Mouse (Mus musculus) stomach, embryonic 16.5 days (tissue): ENCODE measurements at regions not wholly inside any gene's neighbourhood (a gene's known extent, or its start where the extent isn't known, plus 50 kb on each side); places are given as distances from the start of the nearest gene placed in this dataset.

Source experiments
- ATAC-seq: fragments of 200-750 bp; cut with Nextera tagmentation; 2 replicates; pipeline ENCODE4 v1.8.0; 2017; ENCODE audit warnings: moderate number of reproducible peaks, moderate TSS enrichment; ENCODE audit not compliant: insufficient read depth, low FRiP score
- H3K27ac ChIP-seq: fragments of 300-500 bp; sonication (generic); 2 replicates; pipeline ENCODE4 v1.5.1; 2014; ENCODE audit warnings: low read length
- H3K27me3 ChIP-seq: fragments of 300-500 bp; sonication (generic); 2 replicates; pipeline ENCODE4 v1.6.1; 2014; ENCODE audit warnings: low read length, control low read depth, mixed read lengths; ENCODE audit not compliant: control insufficient read depth, insufficient read depth
- H3K36me3 ChIP-seq: fragments of 300-500 bp; sonication (generic); 2 replicates; pipeline ENCODE4 v1.6.1; 2014; ENCODE audit warnings: low read length; ENCODE audit not compliant: control insufficient read depth, insufficient read depth
- H3K4me1 ChIP-seq: fragments of 300-500 bp; sonication (generic); 2 replicates; pipeline ENCODE4 v1.6.1; 2014; ENCODE audit warnings: low read length, control low read depth, mixed read lengths; ENCODE audit not compliant: control insufficient read depth, insufficient read depth
- H3K4me2 ChIP-seq: fragments of 300-500 bp; sonication (generic); 2 replicates; pipeline ENCODE4 v1.6.1; 2014; ENCODE audit warnings: low read depth, low read length, mixed read lengths
- H3K4me3 ChIP-seq: fragments of 300-500 bp; sonication (generic); replicated peaks from 2 replicates; pipeline ENCODE4 v1.5.1; 2014; ENCODE audit warnings: mild to moderate bottlenecking, low read length
- H3K9ac ChIP-seq: fragments of 300-500 bp; sonication (generic); 2 replicates; pipeline ENCODE4 v1.6.1; 2014; ENCODE audit warnings: low read length
- H3K9me3 ChIP-seq: fragments of 300-500 bp; sonication (generic); replicated peaks from 2 replicates; pipeline ENCODE4 v1.6.1; 2016; ENCODE audit warnings: low read length, control low read depth; ENCODE audit not compliant: control insufficient read depth
- WGBS: fragments of 180-500 bp; shearing (Covaris S2); extraction: QIAGEN DNeasy Blood & Tissue Kit; methylation state at CpG from one replicate; pipeline ENCODE4 v1.1.7; 2014; 5-methylcytosine and 5-hydroxymethylcytosine counted together

- ATAC-seq: no peak
- H3K27ac ChIP-seq: no peak overlapping the region
- no peaks in the 10 kb centered on the region for H3K36me3 ChIP-seq
- H3K4me1 ChIP-seq: no peaks in the 10 kb centered on the region
- no peak overlapping the region for H3K4me2 ChIP-seq
- H3K9me3 ChIP-seq: no peaks in the 10 kb centered on the region
- no peaks in the 10 kb centered on the region for H3K27me3 ChIP-seq
- H3K9ac ChIP-seq: no peak overlapping the region
- H3K4me3 ChIP-seq: no peak overlapping the region
- 42% methylated on average over 6 of the region's 6 CpGs for WGBS
Measured at GRCm38 (mm10) chr16:39102151-39102550, 209.7 kb downstream of the Igsf11 start.

DNA sequence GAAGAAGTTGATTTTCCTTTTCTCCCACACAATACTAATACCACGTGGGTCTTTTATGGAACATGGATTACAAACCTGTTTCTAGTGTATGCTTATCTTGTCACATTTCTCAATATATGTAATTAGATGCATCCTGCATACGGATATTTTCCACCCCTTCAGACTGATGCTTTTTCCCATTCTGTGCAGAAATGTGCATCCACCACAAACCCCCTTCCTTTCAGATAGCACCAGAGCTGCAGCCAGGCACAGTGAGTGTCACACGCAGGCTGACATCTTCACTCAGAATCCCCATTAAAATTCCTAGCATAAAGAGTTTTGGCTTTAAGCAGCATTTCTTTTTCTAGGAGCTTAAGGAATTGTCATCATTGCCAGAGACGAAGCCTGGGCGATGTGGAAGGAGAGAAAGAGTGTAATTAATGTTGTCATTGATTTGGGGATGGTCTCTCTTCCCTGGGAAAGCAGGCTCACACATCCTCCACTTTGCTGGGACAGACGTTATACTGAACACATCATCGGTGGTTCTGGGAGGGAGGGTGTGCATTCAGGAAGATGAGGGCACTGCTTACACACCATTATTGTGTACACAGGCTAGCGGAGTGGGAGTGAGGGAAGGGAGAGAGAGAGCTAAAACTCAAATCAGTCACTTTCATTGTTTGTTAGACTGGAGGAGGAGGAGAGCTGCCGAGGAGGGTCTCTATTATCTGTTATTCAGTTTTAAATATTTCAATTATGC, 211.1 kb downstream of the Igsf11 start:
- no peak overlapping the region for H3K27ac ChIP-seq
- H3K4me2 ChIP-seq: no peak overlapping the region
- H3K36me3 ChIP-seq: no peaks in the 10 kb centered on the region
- H3K4me3 ChIP-seq: no peak overlapping the region
- no peaks in the 10 kb centered on the region for H3K9me3 ChIP-seq
- no peak overlapping the region for H3K9ac ChIP-seq
- no peak for ATAC-seq
- 45% methylated on average over 9 of the region's 9 CpGs for WGBS
- no peaks in the 10 kb centered on the region for H3K4me1 ChIP-seq
- no peaks in the 10 kb centered on the region for H3K27me3 ChIP-seq

DNA sequence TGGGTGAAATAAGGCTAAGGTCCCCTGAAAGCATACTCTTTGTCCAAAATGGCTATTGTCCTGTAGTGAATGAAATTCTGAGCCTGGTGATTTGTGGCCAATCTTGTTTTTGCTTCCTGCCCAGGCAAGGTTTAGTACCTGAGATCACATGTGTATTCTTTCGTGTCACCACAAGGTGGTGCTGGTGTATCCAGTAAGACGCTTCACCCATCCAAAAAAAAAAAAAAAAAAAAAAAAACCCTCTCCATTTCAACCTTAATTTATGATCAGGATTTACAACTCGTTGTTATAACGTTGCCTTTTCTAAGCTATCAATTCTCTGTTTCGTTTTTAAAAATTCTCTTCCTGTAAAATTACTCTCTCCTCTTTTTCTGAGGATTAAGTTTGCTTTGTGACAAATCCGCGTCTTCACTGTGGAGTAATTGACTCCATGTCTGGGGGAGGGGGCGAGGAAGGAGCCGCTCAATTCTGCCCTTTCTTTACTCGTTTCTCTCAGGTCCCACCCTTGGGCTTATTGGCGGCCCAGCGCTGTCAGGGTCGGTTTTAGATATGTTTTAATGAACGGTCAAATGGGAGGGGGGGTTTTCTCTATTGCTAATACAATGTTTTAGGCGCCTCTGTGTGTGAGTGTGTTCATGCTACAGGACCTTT, 217.0 kb downstream of the Igsf11 start:
- Histone ChIP-seq H3K4me3 (peak overlapping the region; percentile 39), H3K9me3 (no peaks in the 10 kb centered on the region), H3K36me3 (no peaks in the 10 kb centered on the region), H3K4me2 (peak overlapping the region; percentile 57), H3K9ac (0 out of 2 replicates have a peak overlapping the region, but pooled peaks have one; percentile 3), H3K27ac (no peak overlapping the region), H3K27me3 (no peaks in the 10 kb centered on the region), H3K4me1 (no peaks in the 10 kb centered on the region)
- ATAC-seq: no peak
- 25% methylated on average over 15 of the region's 15 CpGs for WGBS

DNA sequence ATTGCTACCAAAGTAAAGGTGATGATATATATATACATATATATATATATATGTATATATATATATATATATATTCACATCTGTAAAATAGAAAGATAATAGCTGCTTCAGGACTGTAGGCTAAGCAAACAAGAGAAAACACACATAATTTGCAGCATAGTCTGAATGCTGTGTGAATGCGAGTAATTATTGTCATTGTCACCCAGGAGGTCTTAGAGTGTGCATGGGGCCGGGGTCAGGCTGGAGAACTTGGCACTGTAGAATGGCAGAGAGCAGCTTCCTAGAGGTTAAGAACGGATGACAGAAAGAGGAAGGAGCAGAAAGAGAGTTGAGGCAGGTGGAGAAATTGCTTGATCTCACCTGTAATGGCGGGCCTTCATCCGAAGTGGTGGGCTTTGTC, 217.6 kb downstream of the Igsf11 start:
- Histone ChIP-seq H3K9ac (no peak overlapping the region), H3K27me3 (no peaks in the 10 kb centered on the region), H3K36me3 (no peaks in the 10 kb centered on the region), H3K27ac (no peak overlapping the region), H3K4me2 (peak overlapping the region; percentile 57; the same call in 1 of the 2 replicates), H3K9me3 (no peaks in the 10 kb centered on the region), H3K4me1 (no peaks in the 10 kb centered on the region), H3K4me3 (no peak overlapping the region)
- ATAC-seq: no peak
- WGBS: 94% methylated on average over 5 of the region's 5 CpGs

GRCm38 (mm10) chr16:39118059-39118458, 225.6 kb downstream of the Igsf11 start:
- Histone ChIP-seq H3K9me3 (no peaks in the 10 kb centered on the region), H3K36me3 (no peaks in the 10 kb centered on the region), H3K27ac (no peak overlapping the region), H3K9ac (no peak overlapping the region), H3K4me1 (no peaks in the 10 kb centered on the region), H3K4me2 (no peak overlapping the region), H3K27me3 (no peaks in the 10 kb centered on the region), H3K4me3 (no peak overlapping the region)
- no peak for ATAC-seq
- 85% methylated on average over 3 of the region's 3 CpGs for WGBS

GRCm38 (mm10) chr16:39119811-39120210, 227.3 kb downstream of the Igsf11 start:
- H3K36me3 ChIP-seq: no peaks in the 10 kb centered on the region
- H3K4me1 ChIP-seq: no peaks in the 10 kb centered on the region
- no peak overlapping the region for H3K9ac ChIP-seq
- H3K27me3 ChIP-seq: no peaks in the 10 kb centered on the region
- no peak overlapping the region for H3K4me3 ChIP-seq
- WGBS: 46% methylated on average over 4 of the region's 4 CpGs
- H3K4me2 ChIP-seq: no peak overlapping the region
- no peak overlapping the region for H3K27ac ChIP-seq
- no peak for ATAC-seq
- no peaks in the 10 kb centered on the region for H3K9me3 ChIP-seq

DNA sequence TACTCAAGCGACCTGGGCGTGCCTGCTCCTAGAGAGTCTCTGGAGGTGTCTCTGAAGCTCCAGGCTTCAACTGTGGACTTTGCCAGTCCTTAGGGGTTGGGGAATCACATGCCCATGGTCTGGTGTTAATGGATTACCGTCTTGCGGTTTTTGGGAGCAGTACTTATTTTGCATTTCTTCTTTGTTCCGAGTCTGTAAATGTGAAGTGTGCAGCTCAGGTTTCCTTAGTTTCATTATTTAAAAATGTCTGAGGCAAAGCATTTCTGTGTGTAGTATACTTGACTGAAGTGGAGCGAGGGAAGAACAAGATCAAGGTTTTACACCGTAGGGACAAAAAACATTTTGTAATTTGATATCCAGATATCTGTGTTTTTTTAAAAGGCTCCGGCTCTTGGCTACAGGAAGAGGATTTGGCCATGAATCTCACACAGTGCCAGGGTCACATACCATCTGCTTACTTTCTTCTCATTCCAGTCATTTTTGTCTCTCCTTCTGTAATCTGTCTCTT, 231.0 kb downstream of the Igsf11 start:
- WGBS: 53% methylated on average over 8 of the region's 8 CpGs
- Histone ChIP-seq H3K9ac (no peak overlapping the region), H3K4me1 (no peaks in the 10 kb centered on the region), H3K27me3 (no peaks in the 10 kb centered on the region), H3K36me3 (no peaks in the 10 kb centered on the region), H3K4me3 (no peak overlapping the region), H3K27ac (no peak overlapping the region), H3K9me3 (no peaks in the 10 kb centered on the region), H3K4me2 (no peak overlapping the region)
- ATAC-seq: no peak

- no peaks in the 10 kb centered on the region for H3K4me1 ChIP-seq
- H3K27ac ChIP-seq: no peak overlapping the region
- no peaks in the 10 kb centered on the region for H3K27me3 ChIP-seq
- no peak overlapping the region for H3K4me2 ChIP-seq
- H3K9me3 ChIP-seq: no peaks in the 10 kb centered on the region
- no peaks in the 10 kb centered on the region for H3K36me3 ChIP-seq
- H3K9ac ChIP-seq: no peak overlapping the region
- no peak for ATAC-seq
- 81% methylated on average over 2 of the region's 2 CpGs for WGBS
- no peak overlapping the region for H3K4me3 ChIP-seq
Measured at GRCm38 (mm10) chr16:39132459-39132858, 240.0 kb downstream of the Igsf11 start.

DNA sequence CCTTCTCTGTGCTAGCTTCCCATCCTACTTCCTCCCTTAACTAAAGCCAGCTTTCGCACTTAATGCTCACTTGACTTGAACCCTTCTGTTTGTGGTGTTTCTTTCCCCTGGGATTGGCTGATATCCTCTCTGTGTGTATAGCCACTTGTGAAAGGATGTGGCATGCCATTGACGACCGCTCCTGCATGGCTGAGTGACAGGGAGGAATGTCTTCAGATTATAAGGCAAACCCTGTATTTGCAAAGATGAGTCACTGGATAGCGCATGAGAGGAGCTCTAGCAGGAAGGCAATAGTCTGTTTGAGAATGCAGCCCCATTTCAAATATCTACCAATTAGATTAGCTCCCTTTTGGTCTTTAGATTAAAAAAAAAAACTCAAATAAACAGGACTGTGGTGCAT, 243.3 kb downstream of the Igsf11 start:
- H3K36me3 ChIP-seq: no peaks in the 10 kb centered on the region
- H3K27ac ChIP-seq: no peak overlapping the region
- 70% methylated on average over 4 of the region's 4 CpGs for WGBS
- H3K9ac ChIP-seq: no peak overlapping the region
- no peaks in the 10 kb centered on the region for H3K27me3 ChIP-seq
- ATAC-seq: no peak
- H3K4me3 ChIP-seq: no peak overlapping the region
- no peak overlapping the region for H3K4me2 ChIP-seq
- H3K4me1 ChIP-seq: no peaks in the 10 kb centered on the region
- no peaks in the 10 kb centered on the region for H3K9me3 ChIP-seq
